Mouse (Mus musculus): ENCODE data around the gene Igfals. TPM values are rescaled to one million over a fixed set of nuclear protein-coding genes. Genes with fewer than 3 reads are reported as not detected.

Gene Igfals
- polyA plus RNA-seq, 1 experiment from 2014 or later = 6.2 TPM

DNA sequence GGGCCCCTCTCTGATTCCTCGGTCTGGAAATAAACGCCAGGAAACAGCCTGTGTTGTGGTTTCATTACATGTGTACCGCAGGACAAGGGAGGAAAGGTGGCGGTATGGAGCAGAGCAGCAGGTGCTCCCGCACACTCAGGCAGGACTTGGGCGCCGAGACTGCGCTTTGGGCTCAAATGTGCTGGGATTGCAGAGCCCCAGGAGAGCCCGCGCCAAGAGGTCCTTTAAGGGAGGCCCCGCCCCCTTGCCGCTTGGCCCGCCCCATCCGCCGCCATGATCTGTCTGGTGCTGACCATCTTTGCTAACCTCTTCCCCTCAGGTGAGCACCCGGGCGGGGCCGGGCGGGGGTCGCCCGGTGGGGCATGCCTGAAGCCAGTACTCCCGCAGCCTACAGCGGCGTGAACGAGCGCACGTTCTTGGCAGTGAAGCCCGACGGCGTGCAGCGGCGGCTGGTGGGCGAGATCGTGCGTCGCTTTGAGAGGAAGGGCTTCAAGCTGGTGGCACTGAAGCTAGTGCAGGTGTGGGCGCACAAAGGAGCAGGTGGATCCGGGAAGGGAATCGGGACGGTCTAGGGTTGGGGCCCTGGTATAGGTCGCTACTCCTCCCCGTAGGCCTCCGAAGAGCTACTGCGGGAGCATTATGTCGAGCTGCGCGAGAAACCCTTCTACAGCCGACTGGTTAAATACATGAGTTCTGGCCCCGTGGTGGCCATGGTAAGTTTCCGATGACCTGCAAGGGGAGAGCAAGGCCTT is 30.6 kb downstream of the Igfals start, which contains the start of gene Nme3:
Gene Nme3 (plus strand): TSS at position 260 of the 752 bp plus-strand sequence.
- Histone ChIP-seq H3K4me3 (ENCODE audit: low read length) (peak within 1 kb of the TSS; percentile 92), H3K36me3 (ENCODE audit: control insufficient read depth, insufficient read depth, low read length) (peaks cover 36% of the 10 kb centered on the region), H3K4me1 (ENCODE audit: control insufficient read depth, insufficient read depth, low read length) (peaks cover 24% of the 10 kb centered on the region), H3K27me3 (replicated peaks; ENCODE audit: control insufficient read depth, insufficient read depth, low read length) (no peaks in the 10 kb centered on the region), H3K4me2 (ENCODE audit: low read depth, low read length) (peak within 1 kb of the TSS; percentile 96), H3K27ac (ENCODE audit: low read length) (peak within 1 kb of the TSS; percentile 94), H3K9me3 (ENCODE audit: control insufficient read depth, low read length) (no peaks in the 10 kb centered on the region), H3K9ac (ENCODE audit: low read depth, low read length) (peak within 1 kb of the TSS; percentile 95)
- WGBS = 2% methylated on average over 50 of the region's 50 CpGs
- ATAC-seq = peak; percentile 84

DNA sequence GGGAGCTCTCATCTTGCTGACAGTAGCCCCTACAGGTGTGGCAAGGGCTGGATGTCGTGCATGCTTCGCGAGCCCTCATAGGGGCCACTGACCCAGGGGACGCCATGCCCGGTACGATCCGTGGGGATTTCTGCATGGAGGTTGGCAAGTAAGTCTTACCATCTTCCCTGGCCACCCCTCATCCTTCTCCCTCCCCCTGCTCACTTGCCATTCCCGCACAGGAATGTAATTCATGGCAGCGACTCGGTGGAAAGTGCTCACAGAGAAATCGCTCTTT is 31.1 kb downstream of the Igfals start:
- Histone ChIP-seq H3K36me3 (ENCODE audit: control insufficient read depth, insufficient read depth, low read length) (peaks cover 40% of the 10 kb centered on the region), H3K27ac (ENCODE audit: low read length) (peak overlapping the region; percentile 94; the same call in 1 of the 2 replicates), H3K27me3 (replicated peaks; ENCODE audit: control insufficient read depth, insufficient read depth, low read length) (no peaks in the 10 kb centered on the region), H3K4me3 (ENCODE audit: low read length) (peak overlapping the region; percentile 92), H3K9me3 (ENCODE audit: control insufficient read depth, low read length) (no peaks in the 10 kb centered on the region), H3K9ac (ENCODE audit: low read depth, low read length) (peak overlapping the region; percentile 95), H3K4me2 (ENCODE audit: low read depth, low read length) (peak overlapping the region; percentile 96), H3K4me1 (ENCODE audit: control insufficient read depth, insufficient read depth, low read length) (peaks cover 24% of the 10 kb centered on the region)
- peak; percentile 2; the same call in 1 of the 2 replicates for ATAC-seq
- 29% methylated on average over 11 of the region's 11 CpGs for WGBS

DNA sequence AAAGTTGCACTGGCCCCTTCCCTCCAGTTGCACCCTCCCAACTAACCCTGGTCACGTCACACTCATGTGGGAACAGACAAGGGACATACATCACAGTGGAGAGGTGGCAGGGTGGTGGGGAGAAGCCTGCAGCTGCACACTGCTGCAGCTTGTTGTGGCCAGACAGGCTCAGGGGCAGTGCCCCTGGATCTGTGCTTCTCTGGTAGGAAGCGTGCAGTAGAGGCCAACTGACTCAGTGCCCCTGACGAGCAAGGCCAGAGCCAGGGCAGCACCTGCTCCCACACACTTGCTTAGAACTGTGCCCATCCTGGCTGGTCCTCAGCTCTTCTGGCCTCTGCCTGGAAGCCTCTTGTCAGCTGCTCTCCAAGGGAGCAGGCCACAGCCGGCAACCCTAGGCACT is 31.8 kb downstream of the Igfals start:
- Histone ChIP-seq H3K9me3 (ENCODE audit: control insufficient read depth, low read length) (no peaks in the 10 kb centered on the region), H3K27me3 (replicated peaks; ENCODE audit: control insufficient read depth, insufficient read depth, low read length) (no peaks in the 10 kb centered on the region), H3K9ac (ENCODE audit: low read depth, low read length) (0 out of 2 replicates have a peak overlapping the region, but pooled peaks have one; percentile 38), H3K4me2 (ENCODE audit: low read depth, low read length) (peak overlapping the region; percentile 96), H3K27ac (ENCODE audit: low read length) (no peak overlapping the region), H3K4me3 (ENCODE audit: low read length) (no peak overlapping the region; the same call in 1 of the 2 replicates), H3K4me1 (ENCODE audit: control insufficient read depth, insufficient read depth, low read length) (peaks cover 24% of the 10 kb centered on the region), H3K36me3 (ENCODE audit: control insufficient read depth, insufficient read depth, low read length) (peaks cover 37% of the 10 kb centered on the region)
- no peak for ATAC-seq
- whole genome bisulfite sequencing = 69% methylated on average over 4 of the region's 4 CpGs

DNA sequence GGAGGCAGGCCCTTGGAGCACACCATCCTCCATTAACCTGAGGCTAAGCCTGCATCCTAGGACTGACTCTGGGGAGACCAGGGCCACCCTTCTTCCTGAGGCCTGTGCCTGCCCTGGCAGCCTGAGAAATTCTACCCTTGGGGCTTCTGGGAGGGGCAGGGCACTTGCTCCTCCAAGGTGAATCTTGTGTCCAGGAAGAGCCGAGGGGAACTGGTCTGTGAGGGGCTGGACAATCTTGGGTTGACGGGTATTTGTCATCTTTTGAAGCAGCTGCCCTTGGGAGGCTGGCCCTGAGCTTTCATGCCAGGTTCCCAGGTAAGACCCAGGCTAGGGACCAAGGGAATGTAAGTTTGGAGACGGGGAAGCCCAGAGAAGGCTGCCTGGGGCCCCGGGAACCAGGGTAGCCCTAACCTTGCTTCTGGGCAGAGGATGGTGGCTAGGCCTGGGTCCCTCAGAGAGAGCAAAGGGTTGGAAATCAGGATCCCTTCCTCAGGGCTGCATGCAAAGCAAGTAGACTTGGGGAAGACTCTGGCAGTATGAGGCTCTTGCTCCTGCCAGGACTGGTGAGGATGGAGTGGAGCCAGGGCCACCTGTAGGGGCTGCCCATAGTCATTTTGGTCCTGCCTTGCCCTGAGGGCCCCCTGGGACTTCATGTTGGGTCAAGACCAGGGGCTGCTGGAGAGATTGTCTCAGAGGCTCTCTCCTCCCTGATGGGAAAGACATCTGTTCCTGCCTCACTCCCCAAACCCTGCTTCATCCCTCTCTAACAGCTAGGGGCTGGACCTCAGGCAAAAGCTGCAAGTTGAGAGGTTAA is 32.5 kb downstream of the Igfals start:
- Histone ChIP-seq H3K36me3 (ENCODE audit: control insufficient read depth, insufficient read depth, low read length) (peaks cover 36% of the 10 kb centered on the region), H3K27ac (ENCODE audit: low read length) (no peak overlapping the region), H3K4me3 (ENCODE audit: low read length) (no peak overlapping the region), H3K4me1 (ENCODE audit: control insufficient read depth, insufficient read depth, low read length) (peaks cover 24% of the 10 kb centered on the region), H3K9ac (ENCODE audit: low read depth, low read length) (0 out of 2 replicates have a peak overlapping the region, but pooled peaks have one; percentile 38), H3K9me3 (ENCODE audit: control insufficient read depth, low read length) (no peaks in the 10 kb centered on the region), H3K27me3 (replicated peaks; ENCODE audit: control insufficient read depth, insufficient read depth, low read length) (no peaks in the 10 kb centered on the region), H3K4me2 (ENCODE audit: low read depth, low read length) (no peak overlapping the region)
- ATAC-seq = no peak
- WGBS = 82% methylated on average over 4 of the region's 4 CpGs

DNA sequence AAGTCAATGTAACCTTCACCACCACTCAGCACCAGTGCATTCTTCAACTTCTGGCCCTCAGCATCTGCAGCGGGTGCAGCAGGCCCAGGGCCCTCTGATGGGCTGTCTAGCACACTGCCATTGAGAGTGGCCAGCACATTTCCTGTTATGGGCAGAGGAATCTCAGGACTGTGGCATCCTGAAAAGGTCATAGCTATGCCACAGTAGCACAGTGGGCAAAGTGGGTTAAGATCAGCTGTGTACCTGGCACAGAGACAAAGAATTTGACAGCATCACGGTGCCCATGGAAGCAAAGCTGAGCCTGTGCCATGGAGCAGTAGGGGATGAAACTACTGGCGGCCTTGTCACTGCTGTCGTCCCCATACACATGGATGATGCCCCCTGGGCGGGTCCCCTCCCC is 33.4 kb downstream of the Igfals start:
- Histone ChIP-seq H3K4me1 (ENCODE audit: control insufficient read depth, insufficient read depth, low read length) (peaks cover 18% of the 10 kb centered on the region), H3K4me3 (ENCODE audit: low read length) (no peak overlapping the region), H3K27ac (ENCODE audit: low read length) (no peak overlapping the region), H3K27me3 (replicated peaks; ENCODE audit: control insufficient read depth, insufficient read depth, low read length) (no peaks in the 10 kb centered on the region), H3K9me3 (ENCODE audit: control insufficient read depth, low read length) (no peaks in the 10 kb centered on the region), H3K4me2 (ENCODE audit: low read depth, low read length) (no peak overlapping the region), H3K36me3 (ENCODE audit: control insufficient read depth, insufficient read depth, low read length) (peaks cover 38% of the 10 kb centered on the region), H3K9ac (ENCODE audit: low read depth, low read length) (no peak overlapping the region)
- no peak for ATAC-seq
- 83% methylated on average over 5 of the region's 5 CpGs for WGBS

DNA sequence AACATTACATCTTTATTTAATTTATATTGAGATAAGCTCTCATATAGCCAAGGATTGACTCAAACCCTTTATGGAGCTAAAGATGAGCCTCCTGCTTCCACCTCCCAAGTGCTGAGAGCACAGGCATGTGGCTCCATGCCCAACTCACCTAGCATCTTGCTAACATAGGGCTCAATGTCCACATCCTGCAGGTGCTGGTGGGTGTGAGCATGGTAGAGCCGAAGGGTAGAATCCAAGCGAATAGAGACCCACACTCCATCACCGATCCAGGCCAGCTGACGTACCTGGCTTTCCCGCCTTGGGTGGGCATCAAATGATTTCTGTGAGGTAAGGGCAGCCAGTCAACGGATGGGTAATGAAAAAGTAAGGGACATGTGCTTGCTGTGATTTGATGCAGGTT is 34.2 kb downstream of the Igfals start:
- Histone ChIP-seq H3K9ac (ENCODE audit: low read depth, low read length) (no peak overlapping the region), H3K27ac (ENCODE audit: low read length) (no peak overlapping the region), H3K36me3 (ENCODE audit: control insufficient read depth, insufficient read depth, low read length) (peaks cover 44% of the 10 kb centered on the region), H3K4me3 (ENCODE audit: low read length) (no peak overlapping the region), H3K4me2 (ENCODE audit: low read depth, low read length) (no peak overlapping the region), H3K9me3 (ENCODE audit: control insufficient read depth, low read length) (no peaks in the 10 kb centered on the region), H3K27me3 (replicated peaks; ENCODE audit: control insufficient read depth, insufficient read depth, low read length) (no peaks in the 10 kb centered on the region), H3K4me1 (ENCODE audit: control insufficient read depth, insufficient read depth, low read length) (peaks cover 17% of the 10 kb centered on the region)
- 94% methylated on average over 6 of the region's 6 CpGs for WGBS
- ATAC-seq = no peak

- H3K9ac ChIP-seq (ENCODE audit: low read depth, low read length) = no peak overlapping the region
- WGBS = 89% methylated on average over 5 of the region's 5 CpGs
- peaks cover 5% of the 10 kb centered on the region for H3K4me1 ChIP-seq (ENCODE audit: control insufficient read depth, insufficient read depth, low read length)
- peaks cover 54% of the 10 kb centered on the region for H3K36me3 ChIP-seq (ENCODE audit: control insufficient read depth, insufficient read depth, low read length)
- H3K27ac ChIP-seq (ENCODE audit: low read length) = no peak overlapping the region
- no peak for ATAC-seq
- no peak overlapping the region for H3K4me3 ChIP-seq (ENCODE audit: low read length)
- no peak overlapping the region for H3K4me2 ChIP-seq (ENCODE audit: low read depth, low read length)
- no peaks in the 10 kb centered on the region for H3K27me3 ChIP-seq (replicated peaks; ENCODE audit: control insufficient read depth, insufficient read depth, low read length)
- H3K9me3 ChIP-seq (ENCODE audit: control insufficient read depth, low read length) = no peaks in the 10 kb centered on the region
Observed at GRCm38 (mm10) chr17:24902124-24902523, 36.3 kb downstream of the Igfals start.

- H3K27ac ChIP-seq (ENCODE audit: low read length) = no peak overlapping the region
- no peak overlapping the region for H3K4me2 ChIP-seq (ENCODE audit: low read depth, low read length)
- H3K36me3 ChIP-seq (ENCODE audit: control insufficient read depth, insufficient read depth, low read length) = peaks cover 50% of the 10 kb centered on the region
- H3K4me1 ChIP-seq (ENCODE audit: control insufficient read depth, insufficient read depth, low read length) = no peaks in the 10 kb centered on the region
- H3K27me3 ChIP-seq (replicated peaks; ENCODE audit: control insufficient read depth, insufficient read depth, low read length) = no peaks in the 10 kb centered on the region
- no peaks in the 10 kb centered on the region for H3K9me3 ChIP-seq (ENCODE audit: control insufficient read depth, low read length)
- H3K9ac ChIP-seq (ENCODE audit: low read depth, low read length) = no peak overlapping the region
- peak; percentile 58 for ATAC-seq
- no peak overlapping the region for H3K4me3 ChIP-seq (ENCODE audit: low read length)
- WGBS = 70% methylated on average over 9 of the region's 9 CpGs
Observed at GRCm38 (mm10) chr17:24902671-24903474, 37.1 kb downstream of the Igfals start.

DNA sequence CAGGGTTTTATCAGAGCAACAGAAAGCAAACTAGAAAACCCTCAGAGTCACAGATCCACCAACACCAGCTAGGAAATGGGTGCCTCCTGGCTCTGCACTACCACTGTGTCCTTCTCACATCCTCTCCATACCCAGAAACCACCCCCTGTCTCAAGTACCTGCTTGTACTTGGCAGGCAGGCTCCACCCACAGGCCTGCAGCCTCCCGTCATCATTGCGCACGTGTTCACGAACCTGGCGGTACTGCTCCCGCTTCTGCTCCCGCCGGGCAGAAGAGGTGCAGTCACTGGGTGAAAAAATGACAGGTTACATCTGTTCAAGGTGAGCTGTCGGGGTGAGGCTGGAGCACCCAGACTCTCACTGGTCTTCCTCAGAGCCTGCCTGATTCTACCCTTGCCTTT is 38.0 kb downstream of the Igfals start:
- Histone ChIP-seq H3K27ac (ENCODE audit: low read length) (no peak overlapping the region), H3K4me3 (ENCODE audit: low read length) (no peak overlapping the region), H3K4me1 (ENCODE audit: control insufficient read depth, insufficient read depth, low read length) (no peaks in the 10 kb centered on the region), H3K9me3 (ENCODE audit: control insufficient read depth, low read length) (no peaks in the 10 kb centered on the region), H3K9ac (ENCODE audit: low read depth, low read length) (no peak overlapping the region), H3K4me2 (ENCODE audit: low read depth, low read length) (no peak overlapping the region), H3K36me3 (ENCODE audit: control insufficient read depth, insufficient read depth, low read length) (peaks cover 50% of the 10 kb centered on the region), H3K27me3 (replicated peaks; ENCODE audit: control insufficient read depth, insufficient read depth, low read length) (no peaks in the 10 kb centered on the region)
- no peak for ATAC-seq
- 85% methylated on average over 9 of the region's 9 CpGs for whole genome bisulfite sequencing

All from intestine, embryonic 16.5 days (tissue).